Mouse (Mus musculus) intestine, embryonic 16.5 days (tissue): ENCODE results near the gene Aspscr1. TPM values are rescaled to one million over a fixed set of nuclear protein-coding genes. Genes with fewer than 3 reads are reported as not detected.

Experiments used
- ATAC-seq: fragments of 200-750 bp; cut with Nextera tagmentation; 2 replicates; pipeline ENCODE4 v1.8.0; 2017; ENCODE audit warnings: moderate TSS enrichment, moderate library complexity
- H3K27ac ChIP-seq: fragments of 300-500 bp; sonication (generic); 2 replicates; pipeline ENCODE4 v1.5.1; 2014; ENCODE audit warnings: mild to moderate bottlenecking, low read length
- H3K27me3 ChIP-seq: fragments of 300-500 bp; sonication (generic); replicated peaks from 2 replicates; pipeline ENCODE4 v1.6.1; 2014; ENCODE audit warnings: low read length, control low read depth, mixed read lengths; ENCODE audit not compliant: control insufficient read depth, insufficient read depth
- H3K36me3 ChIP-seq: fragments of 300-500 bp; sonication (generic); 2 replicates; pipeline ENCODE4 v1.6.1; 2014; ENCODE audit warnings: low read length, control low read depth; ENCODE audit not compliant: control insufficient read depth, insufficient read depth
- H3K4me1 ChIP-seq: fragments of 300-500 bp; sonication (generic); 2 replicates; pipeline ENCODE4 v1.6.1; 2014; ENCODE audit warnings: low read length, control low read depth, mixed read lengths; ENCODE audit not compliant: control insufficient read depth, insufficient read depth
- H3K4me2 ChIP-seq: fragments of 300-500 bp; sonication (generic); 2 replicates; pipeline ENCODE4 v1.6.1; 2014; ENCODE audit warnings: low read depth, low read length, control low read depth
- H3K4me3 ChIP-seq: fragments of 300-500 bp; sonication (generic); 2 replicates; pipeline ENCODE4 v1.5.1; 2014; ENCODE audit warnings: mild to moderate bottlenecking, low read length
- H3K9ac ChIP-seq: fragments of 300-500 bp; sonication (generic); 2 replicates; pipeline ENCODE4 v1.6.1; 2014; ENCODE audit warnings: low read depth, low read length
- H3K9me3 ChIP-seq: fragments of 300-500 bp; sonication (generic); 2 replicates; pipeline ENCODE4 v1.6.1; 2016; ENCODE audit warnings: low read length, control low read depth; ENCODE audit not compliant: control insufficient read depth
- WGBS: fragments of 180-500 bp; shearing (Covaris S2); extraction: QIAGEN DNeasy Blood & Tissue Kit; methylation state at CpG from one replicate; pipeline ENCODE4 v1.1.7; 2014; 5-methylcytosine and 5-hydroxymethylcytosine counted together
- polyA plus RNA-seq: library from polyadenylated mRNA; unstranded; fragments of >200 nt; fragmentation: Nextera tagmentation; extraction: Ambion mirVana; gene quantifications from 2 replicates; pipeline ENCODE4 v1.2.1, GENCODE M21; 2015

Aspscr1 gene
- polyA plus RNA-seq, 1 experiment from 2014 or later: 108 TPM

DNA sequence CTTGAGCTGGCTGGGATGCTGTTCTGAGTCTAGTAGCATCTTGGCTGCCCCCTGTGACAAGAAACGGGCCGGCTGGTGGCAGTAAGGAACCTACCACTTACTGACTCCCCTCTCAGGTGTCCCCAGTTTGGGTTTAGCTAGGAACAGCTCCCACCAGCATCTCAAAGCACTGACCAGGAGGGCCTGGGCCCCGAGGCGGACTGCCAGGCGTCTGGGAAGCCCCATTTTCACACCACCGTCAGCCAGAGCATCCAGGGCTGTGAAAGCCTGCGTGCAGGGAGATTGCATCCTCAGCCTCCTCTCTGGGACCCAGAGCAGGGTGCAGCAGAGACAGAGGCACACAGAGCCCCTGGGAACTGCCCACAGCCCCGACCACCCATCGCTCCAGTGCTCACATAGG, 31.5 kb upstream of the Aspscr1 start:
- peaks cover 11% of the 10 kb centered on the region for H3K4me1 ChIP-seq
- H3K27me3 ChIP-seq: no peaks in the 10 kb centered on the region

DNA sequence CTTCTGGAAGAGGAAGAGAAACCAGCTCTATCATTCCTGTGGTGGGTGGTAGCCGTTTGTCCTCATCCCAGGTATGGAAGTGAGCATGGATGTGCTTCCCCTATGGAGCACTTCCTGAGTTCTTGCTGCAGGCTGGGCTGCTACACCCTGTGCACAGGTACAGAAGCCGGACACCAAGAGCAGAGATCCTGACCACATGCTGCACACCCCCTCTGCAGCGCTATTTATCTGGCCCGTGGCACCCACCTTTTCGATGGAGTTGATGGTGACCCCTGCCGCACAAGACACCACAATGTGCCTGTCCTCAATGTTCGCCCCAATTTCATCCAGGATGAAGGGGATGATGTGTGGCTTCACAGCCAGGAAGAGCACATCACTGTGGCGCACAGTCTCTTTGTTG, 30.9 kb upstream of the Aspscr1 start:
- Histone ChIP-seq H3K4me2 (no peak overlapping the region), H3K27ac (no peak overlapping the region), H3K36me3 (no peaks in the 10 kb centered on the region), H3K9me3 (no peaks in the 10 kb centered on the region), H3K27me3 (no peaks in the 10 kb centered on the region), H3K4me1 (peaks cover 11% of the 10 kb centered on the region), H3K9ac (no peak overlapping the region), H3K4me3 (no peak overlapping the region)
- 83% methylated on average over 8 of the region's 8 CpGs for WGBS
- no peak for ATAC-seq

More for the DNA sequence above, 31.5 kb upstream of the Aspscr1 start:
- H3K9me3 ChIP-seq: no peaks in the 10 kb centered on the region
- H3K4me2 ChIP-seq: no peak overlapping the region
- no peak overlapping the region for H3K4me3 ChIP-seq
- no peak overlapping the region for H3K27ac ChIP-seq
- 57% methylated on average over 9 of the region's 9 CpGs for WGBS
- H3K36me3 ChIP-seq: no peaks in the 10 kb centered on the region
- ATAC-seq: no peak
- H3K9ac ChIP-seq: no peak overlapping the region; the same call in 1 of the 2 replicates

DNA sequence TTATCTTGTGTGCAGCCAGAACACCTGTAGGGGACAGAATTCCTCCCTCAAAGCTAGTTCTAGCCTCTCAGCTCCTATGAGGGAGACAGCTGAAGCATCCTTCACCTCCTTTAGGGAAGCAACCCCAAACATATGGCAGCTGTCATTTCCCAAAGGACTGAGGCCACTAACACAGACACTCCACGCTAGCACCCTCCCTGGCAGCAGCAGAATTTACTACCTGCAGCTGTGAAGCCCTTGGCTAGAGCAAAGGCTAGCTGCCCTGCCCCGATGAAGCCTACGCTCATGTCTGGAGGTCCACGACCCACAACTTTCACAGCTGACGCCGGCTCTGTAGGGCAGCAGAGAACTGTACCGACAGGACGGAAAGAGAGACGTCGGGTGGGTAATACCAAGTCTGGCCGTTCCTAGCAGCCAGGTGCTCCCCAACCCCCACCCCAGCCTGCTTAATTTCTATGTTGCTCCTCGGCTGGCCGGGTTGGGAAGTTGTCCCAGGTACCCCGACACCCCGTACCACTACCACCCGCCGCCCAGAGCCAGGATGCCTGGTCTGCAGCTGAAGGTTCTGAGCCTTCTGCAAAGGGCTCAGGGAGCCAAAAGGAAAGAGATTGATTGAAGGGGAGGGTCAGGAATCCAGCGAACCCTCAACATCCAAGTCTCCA, 29.7 kb upstream of the Aspscr1 start:
- 0 out of 2 replicates have a peak, but pooled peaks cover 5% of the 10 kb centered on the region for H3K27me3 ChIP-seq
- peak overlapping the region; percentile 63 for H3K4me3 ChIP-seq
- H3K36me3 ChIP-seq: no peaks in the 10 kb centered on the region
- peak overlapping the region; percentile 80 for H3K9ac ChIP-seq
- H3K9me3 ChIP-seq: no peaks in the 10 kb centered on the region
- no peak overlapping the region; the same call in 1 of the 2 replicates for H3K27ac ChIP-seq
- 1% methylated on average over 18 of the region's 18 CpGs for WGBS
- peaks cover 14% of the 10 kb centered on the region for H3K4me1 ChIP-seq
- H3K4me2 ChIP-seq: peak overlapping the region; percentile 97
- peak; percentile 72 for ATAC-seq

DNA sequence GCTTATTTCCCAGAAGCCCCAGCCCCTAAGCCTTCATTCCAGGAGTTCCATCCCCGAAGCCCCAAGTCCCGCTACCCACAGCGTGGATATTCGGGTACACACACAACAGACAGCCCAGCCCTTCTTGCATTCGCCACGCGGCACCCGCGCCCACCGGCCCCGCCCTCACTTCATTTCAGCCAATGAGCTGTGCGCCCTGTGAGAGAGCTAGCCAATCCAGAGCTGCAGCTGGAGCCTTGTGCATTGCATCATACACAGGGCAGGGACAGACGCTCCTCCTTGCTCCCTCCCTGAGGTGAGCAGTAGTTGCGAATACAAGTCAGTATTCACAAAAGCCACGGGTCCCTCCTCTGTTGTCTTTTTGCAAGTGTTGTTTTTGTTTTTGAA, 29.2 kb upstream of the Aspscr1 start, which contains the start of gene Pycr1:
Gene Pycr1 (minus strand): TSS at position 169 of the 387 bp plus-strand sequence.
- H3K4me3 ChIP-seq: peak within 1 kb of the TSS; percentile 63
- peak within 1 kb of the TSS; percentile 80 for H3K9ac ChIP-seq
- H3K4me1 ChIP-seq: peaks cover 17% of the 10 kb centered on the region
- H3K27ac ChIP-seq: no peak within 1 kb of the TSS; the same call in 1 of the 2 replicates
- no peaks in the 10 kb centered on the region for H3K36me3 ChIP-seq
- H3K9me3 ChIP-seq: no peaks in the 10 kb centered on the region
- peak within 1 kb of the TSS; percentile 97 for H3K4me2 ChIP-seq
- H3K27me3 ChIP-seq: peaks cover 7% of the 10 kb centered on the region; the same call in 1 of the 2 replicates
- ATAC-seq: peak; percentile 99
- under 1% methylated on average over 15 of the region's 15 CpGs for WGBS

DNA sequence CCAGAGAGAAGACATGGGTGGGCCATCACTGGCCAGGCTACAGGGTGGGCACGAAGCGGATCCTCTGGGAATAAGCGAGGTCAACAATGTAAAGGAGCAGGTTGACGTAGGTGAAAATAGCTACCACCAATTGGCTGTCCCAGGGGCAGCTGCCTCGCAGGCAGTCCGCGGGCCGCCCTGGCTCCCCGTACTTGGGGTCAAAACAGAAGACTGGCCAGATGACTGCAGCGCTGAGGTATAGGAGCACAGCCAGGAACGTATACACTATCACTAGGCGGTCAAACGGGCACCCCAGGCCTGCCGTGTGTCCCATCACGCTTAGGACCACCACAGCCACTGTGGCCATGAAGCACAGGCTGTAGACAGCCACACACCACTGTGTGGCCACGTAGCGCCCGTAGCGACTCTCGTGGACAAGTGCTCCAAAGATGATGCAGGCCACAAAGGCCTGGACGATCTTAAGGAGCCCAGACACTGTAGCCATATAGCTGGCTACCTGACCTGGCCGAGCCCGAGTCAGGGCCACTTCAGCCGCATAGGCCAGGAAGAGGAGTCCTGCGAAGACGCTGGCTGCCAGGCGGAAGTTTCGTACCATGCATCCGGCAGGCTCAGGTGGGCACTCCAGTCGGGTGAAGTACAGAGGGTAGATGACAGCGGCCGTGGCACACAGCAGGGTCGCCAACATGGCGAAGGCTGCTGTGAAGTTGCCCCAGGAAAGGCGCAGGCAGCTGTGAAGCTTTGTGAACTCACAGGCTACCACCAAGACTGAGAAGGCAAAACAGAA, 25.5 kb upstream of the Aspscr1 start:
- Histone ChIP-seq H3K9me3 (no peaks in the 10 kb centered on the region), H3K4me2 (no peak overlapping the region), H3K27me3 (peaks cover 7% of the 10 kb centered on the region), H3K36me3 (no peaks in the 10 kb centered on the region), H3K27ac (no peak overlapping the region), H3K4me1 (peaks cover 17% of the 10 kb centered on the region), H3K9ac (peak overlapping the region; percentile 48; the same call in 1 of the 2 replicates), H3K4me3 (no peak overlapping the region)
- no peak for ATAC-seq
- WGBS: 79% methylated on average over 35 of the region's 35 CpGs

DNA sequence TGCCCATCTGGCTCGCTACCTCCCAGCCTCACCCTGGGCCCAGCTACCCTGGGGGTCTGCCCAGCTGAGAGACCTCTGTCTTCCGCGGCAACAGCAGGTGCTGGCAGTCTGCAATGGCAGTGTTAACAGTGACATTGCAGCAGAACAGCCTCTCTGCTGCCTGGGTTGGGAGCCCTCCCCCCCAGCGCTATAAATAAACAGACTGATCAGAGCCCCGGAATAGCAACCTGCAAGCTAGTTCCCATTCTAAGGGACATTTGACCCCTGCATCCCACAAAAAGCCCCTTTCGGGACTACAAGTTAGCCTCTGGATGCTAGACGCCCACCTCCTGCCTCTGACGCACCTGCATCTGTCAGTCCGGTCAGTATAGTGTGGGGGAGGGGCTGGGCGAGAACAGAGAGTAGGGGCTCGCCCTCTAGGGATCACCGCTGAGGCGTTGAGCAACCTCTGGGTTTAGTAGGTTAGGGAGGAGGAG, 24.7 kb upstream of the Aspscr1 start, which contains the start of gene Myadml2:
Gene Myadml2 (minus strand): TSS at position 158 of the 476 bp plus-strand sequence.
- Histone ChIP-seq H3K27ac (no peak within 1 kb of the TSS), H3K4me3 (peak within 1 kb of the TSS; percentile 26), H3K4me2 (peak within 1 kb of the TSS; percentile 48), H3K36me3 (no peaks in the 10 kb centered on the region), H3K27me3 (peaks cover 7% of the 10 kb centered on the region), H3K9me3 (no peaks in the 10 kb centered on the region), H3K9ac (peak within 1 kb of the TSS; percentile 48), H3K4me1 (peaks cover 11% of the 10 kb centered on the region)
- no peak for ATAC-seq
- WGBS: 6% methylated on average over 13 of the region's 13 CpGs

DNA sequence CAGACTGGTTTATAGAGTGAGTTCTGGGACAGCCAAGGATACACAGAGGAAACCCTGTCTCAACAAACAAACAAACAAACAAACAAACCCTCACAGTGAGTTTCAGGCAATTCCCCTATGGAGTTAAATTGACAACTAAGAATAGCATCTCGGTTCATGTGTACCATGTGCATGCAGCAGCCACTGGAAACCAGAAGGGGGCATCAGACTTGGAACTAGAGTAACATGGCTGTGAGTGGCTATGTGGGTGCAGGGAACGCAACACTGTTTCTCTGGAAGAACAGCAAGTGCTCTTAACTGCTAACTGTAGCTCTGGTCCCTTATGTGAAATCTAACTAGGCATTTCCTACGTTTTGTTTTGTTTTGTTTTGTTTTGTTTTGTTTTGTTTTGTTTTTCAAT, 20.9 kb upstream of the Aspscr1 start:
- H3K4me1 ChIP-seq: peaks cover 6% of the 10 kb centered on the region; the same call in 1 of the 2 replicates
- H3K4me2 ChIP-seq: no peak overlapping the region
- no peaks in the 10 kb centered on the region for H3K9me3 ChIP-seq
- H3K9ac ChIP-seq: no peak overlapping the region
- no peaks in the 10 kb centered on the region for H3K36me3 ChIP-seq
- WGBS: 64% methylated on average over 3 of the region's 3 CpGs
- H3K27ac ChIP-seq: no peak overlapping the region
- H3K27me3 ChIP-seq: peaks cover 14% of the 10 kb centered on the region
- no peak for ATAC-seq
- H3K4me3 ChIP-seq: no peak overlapping the region

DNA sequence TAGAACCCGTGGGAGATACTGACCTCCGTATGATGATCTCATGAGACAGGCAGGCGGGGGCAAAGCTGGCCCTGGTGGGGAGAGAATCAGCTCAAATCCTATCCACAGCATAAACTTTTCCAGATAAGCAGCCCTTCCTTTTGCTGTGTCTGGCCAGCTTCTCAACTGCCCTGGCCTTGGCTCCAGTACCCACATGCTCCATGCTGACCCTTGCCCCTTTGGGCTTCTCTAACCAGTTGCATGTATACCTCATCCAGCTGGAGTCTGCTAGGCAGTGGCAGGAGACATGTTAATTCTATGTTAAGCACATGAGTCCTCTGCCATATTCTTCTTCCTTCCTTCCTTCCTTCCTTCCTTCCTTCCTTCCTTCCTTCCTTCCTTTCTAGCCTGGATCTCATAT, 18.0 kb upstream of the Aspscr1 start:
- 76% methylated on average over 3 of the region's 3 CpGs for WGBS
- peaks cover 8% of the 10 kb centered on the region for H3K4me1 ChIP-seq
- no peak overlapping the region for H3K4me3 ChIP-seq
- H3K9ac ChIP-seq: no peak overlapping the region
- peaks cover 33% of the 10 kb centered on the region for H3K27me3 ChIP-seq
- no peaks in the 10 kb centered on the region for H3K9me3 ChIP-seq
- ATAC-seq: no peak
- no peak overlapping the region for H3K27ac ChIP-seq
- H3K36me3 ChIP-seq: no peaks in the 10 kb centered on the region
- H3K4me2 ChIP-seq: no peak overlapping the region

DNA sequence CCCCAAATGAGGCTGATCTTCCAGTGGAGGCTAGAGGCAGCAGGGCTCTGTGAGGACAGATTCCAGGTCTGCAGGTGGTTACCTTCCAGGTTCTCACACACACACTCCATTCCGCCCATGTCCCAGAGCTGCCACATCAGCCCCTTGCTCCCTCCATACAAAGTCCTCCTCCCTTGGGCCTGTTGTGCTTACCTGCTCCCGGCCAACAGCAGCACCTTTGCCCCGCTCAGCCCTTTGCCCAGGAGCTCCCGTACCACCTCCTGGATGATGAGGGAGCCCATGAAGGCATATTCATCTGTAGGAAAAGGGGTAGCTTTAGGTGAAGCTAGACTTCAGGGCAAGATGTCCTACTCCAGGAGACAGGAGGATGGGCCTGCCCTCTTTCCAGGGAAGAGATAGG, 15.5 kb upstream of the Aspscr1 start:
- ATAC-seq: no peak
- Histone ChIP-seq H3K4me3 (no peak overlapping the region), H3K9ac (no peak overlapping the region), H3K36me3 (no peaks in the 10 kb centered on the region), H3K4me1 (peaks cover 23% of the 10 kb centered on the region), H3K4me2 (no peak overlapping the region), H3K27me3 (peaks cover 59% of the 10 kb centered on the region), H3K27ac (no peak overlapping the region), H3K9me3 (no peaks in the 10 kb centered on the region)
- WGBS: 80% methylated on average over 4 of the region's 4 CpGs
